Mouse (Mus musculus) CH12.LX (cell line): ENCODE measurements at regions not wholly inside any gene's neighbourhood (a gene's known extent, or its start where the extent isn't known, plus 50 kb on each side); places are given as distances from the start of the nearest gene placed in this dataset.

ENCODE experiments used
- BHLHE40 ChIP-seq: IDR thresholded peaks from 2 replicates; pipeline ENCODE4 v1.6.1; 2011; ENCODE audit warnings: mild to moderate bottlenecking, low read depth, low read length, improper control_type of control experiment
- CTCF ChIP-seq, 2 experiments: IDR thresholded peaks in 1 of 2; conservative IDR thresholded peaks in 1 of 2; 2 replicates each; pipeline ENCODE4 v1.5.1; 2011 to 2012; ENCODE audit warnings: low read depth in 2 of 2, low read length in 2 of 2, improper control_type of control experiment in 1 of 2, inconsistent platforms in 1 of 2, mild to moderate bottlenecking in 1 of 2, moderate library complexity in 1 of 2
- MAX ChIP-seq: IDR thresholded peaks from 2 replicates; pipeline ENCODE4 v1.6.1; 2011; ENCODE audit warnings: low read length, improper control_type of control experiment
- MEF2A ChIP-seq: IDR thresholded peaks from 2 replicates; pipeline ENCODE4 v1.6.1; 2014; ENCODE audit warnings: low read depth, mild to moderate bottlenecking, inconsistent platforms, low read length, improper control_type of control experiment, borderline replicate concordance
- NRF1 ChIP-seq: IDR thresholded peaks from 2 replicates; pipeline ENCODE4 v1.6.1; 2014; ENCODE audit warnings: low read depth, mild to moderate bottlenecking, inconsistent platforms, low read length, improper control_type of control experiment, moderate library complexity
- POLR2AphosphoS2 ChIP-seq: IDR thresholded peaks from 2 replicates; pipeline ENCODE4 v1.6.1; 2011; ENCODE audit warnings: low read depth, low read length, improper control_type of control experiment
- SIN3A ChIP-seq: IDR thresholded peaks from 2 replicates; pipeline ENCODE4 v1.6.1; 2012; ENCODE audit warnings: low read length, improper control_type of control experiment, inconsistent platforms
- TCF12 ChIP-seq: IDR thresholded peaks from 2 replicates; pipeline ENCODE4 v1.6.1; 2014; ENCODE audit warnings: low read depth, mild to moderate bottlenecking, inconsistent platforms, low read length, improper control_type of control experiment
- USF2 ChIP-seq: conservative IDR thresholded peaks from 2 replicates; pipeline ENCODE4 v1.6.1; 2011; ENCODE audit warnings: low read depth, low read length, improper control_type of control experiment
- ZMIZ1 ChIP-seq: IDR thresholded peaks from 2 replicates; pipeline ENCODE4 v1.6.1; 2012; ENCODE audit warnings: low read depth, mild to moderate bottlenecking, inconsistent platforms, low read length, improper control_type of control experiment

- TF ChIP-seq MAX (no peak), MEF2A (no peak), BHLHE40 (no peak), NRF1 (no peak), ZMIZ1 (no peak), USF2 (no peak), CTCF (conservative IDR thresholded peaks at IDR 0.05 in 1 of 2, IDR thresholded peaks at IDR 0.05 in 1 of 2; ENCODE audit: low read depth in 2 of 2, low read length in 2 of 2) (no peak), POLR2AphosphoS2 (no peak), TCF12 (no peak), SIN3A (no peak)
Measured at GRCm38 (mm10) chr2:133628874-133629273, 76.9 kb downstream of the Bmp2 start.
